Mouse (Mus musculus) heart, adult 2 months (tissue): ENCODE measurements around the gene Brd3os. TPM values are rescaled to one million over a fixed set of nuclear protein-coding genes. Genes with fewer than 3 reads are reported as not detected.

Experiments
- DNase-seq, 2 experiments: peaks; one replicate each; pipeline ENCODE4 v3.0.0; 2021
- H3K27ac ChIP-seq: fragments of 200-600 bp; 2 replicates; pipeline ENCODE4 v1.8.1; 2022
- H3K27me3 ChIP-seq: fragments of 200-500 bp; 2 replicates; pipeline ENCODE4 v1.6.1; 2012; ENCODE audit warnings: mild to moderate bottlenecking, low read length, inconsistent platforms, mixed read lengths; ENCODE audit not compliant: control insufficient read depth, insufficient read depth
- H3K36me3 ChIP-seq: fragments of 200-500 bp; 2 replicates; pipeline ENCODE4 v1.6.1; 2012; ENCODE audit warnings: low read length, inconsistent platforms; ENCODE audit not compliant: control insufficient read depth, insufficient read depth
- H3K4me1 ChIP-seq: fragments of 200-500 bp; 2 replicates; pipeline ENCODE4 v1.6.1; 2011; ENCODE audit warnings: low read length; ENCODE audit not compliant: control insufficient read depth, insufficient read depth
- H3K4me3 ChIP-seq: fragments of 200-600 bp; 2 replicates; pipeline ENCODE4 v1.8.1; 2022
- H3K79me2 ChIP-seq: fragments of 200-500 bp; replicated peaks from 2 replicates; pipeline ENCODE4 v1.6.1; 2012; ENCODE audit warnings: mild to moderate bottlenecking, inconsistent platforms, low read length, moderate library complexity, mixed read lengths; ENCODE audit not compliant: control insufficient read depth, insufficient read depth
- H3K9ac ChIP-seq: fragments of 200-500 bp; 2 replicates; pipeline ENCODE4 v1.6.1; 2012; ENCODE audit warnings: low read depth, mild to moderate bottlenecking, control low read depth, inconsistent platforms, low read length, mixed read lengths
- CTCF ChIP-seq: fragments of 200-600 bp; IDR thresholded peaks from 2 replicates; pipeline ENCODE4 v1.8.1; 2022; ENCODE audit warnings: antibody characterized with exemption, mild to moderate bottlenecking, moderate library complexity
- EP300 ChIP-seq: fragments of 200-500 bp; IDR thresholded peaks from 2 replicates; pipeline ENCODE4 v1.6.1; 2011; ENCODE audit warnings: low read depth, low read length, control low read depth; ENCODE audit not compliant: insufficient read depth
- POLR2A ChIP-seq: fragments of 200-500 bp; IDR thresholded peaks from 2 replicates; pipeline ENCODE4 v1.6.1; 2011; ENCODE audit warnings: mild to moderate bottlenecking, low read depth, low read length, control low read depth; ENCODE audit not compliant: insufficient read depth
- WGBS: fragments of 180-500 bp; shearing (Covaris S2); methylation state at CpG from one replicate; pipeline ENCODE4 v1.1.7; 2018; 5-methylcytosine and 5-hydroxymethylcytosine counted together
- intact Hi-C: fragments of 180-260 bp; cut with DNase I; formaldehyde crosslinking; loops from one replicate; pipeline ENCODE4 v1.15.1; 2025
- polyA plus RNA-seq: library from polyadenylated mRNA; depleted of rRNA; stranded (reverse); fragments of >200 nt; gene quantifications from 2 replicates; pipeline ENCODE4 v1.2.3, GENCODE M21; 2012
- total RNA-seq, 2 experiments: library from RNA; stranded (reverse); gene quantifications; 2 replicates each; pipeline ENCODE4 v1.2.3; 2021

Gene Brd3os
- total and polyA plus RNA-seq, 3 experiments, result 0.65 to 3.9 (median 0.98) TPM

- no peak for DNase-seq
- WGBS, result 94% methylated on average over 4 of the region's 4 CpGs
- intact Hi-C loops, result no loop called here
Observed at GRCm38 (mm10) chr2:27461881-27462660, 19.9 kb downstream of the Brd3os start.

GRCm38 (mm10) chr2:27462901-27463300, 20.8 kb downstream of the Brd3os start:
- intact Hi-C loops, result no loop called here
- WGBS, result 88% methylated on average over 4 of the region's 4 CpGs
- Histone ChIP-seq H3K36me3 (no peaks in the 10 kb centered on the region), H3K27me3 (no peaks in the 10 kb centered on the region), H3K4me1 (no peaks in the 10 kb centered on the region; the same call in 1 of the 2 replicates), H3K79me2 (peaks cover 8% of the 10 kb centered on the region; the same call in 1 of the 2 replicates), H3K4me3 (no peak overlapping the region), H3K9ac (no peak overlapping the region), H3K27ac (no peak overlapping the region)
- TF ChIP-seq CTCF, result no peak
- TF ChIP-seq POLR2A, result no peak
- no peak for TF ChIP-seq EP300
- no peak for DNase-seq

More at GRCm38 (mm10) chr2:27461881-27462660, 19.9 kb downstream of the Brd3os start:
- no peak overlapping the region for H3K4me3 ChIP-seq
- no peak for TF ChIP-seq CTCF
- no peak for TF ChIP-seq EP300
- TF ChIP-seq POLR2A, result no peak
- no peaks in the 10 kb centered on the region for H3K27me3 ChIP-seq
- no peaks in the 10 kb centered on the region; the same call in 1 of the 2 replicates for H3K4me1 ChIP-seq
- peaks cover 6% of the 10 kb centered on the region for H3K79me2 ChIP-seq
- no peaks in the 10 kb centered on the region for H3K36me3 ChIP-seq
- no peak overlapping the region for H3K27ac ChIP-seq
- no peak overlapping the region for H3K9ac ChIP-seq

GRCm38 (mm10) chr2:27469292-27469990, 27.3 kb downstream of the Brd3os start:
- H3K27ac ChIP-seq, result no peak overlapping the region
- TF ChIP-seq EP300 (no peak), CTCF (no peak), POLR2A (no peak)
- no peak overlapping the region for H3K9ac ChIP-seq
- H3K36me3 ChIP-seq, result no peaks in the 10 kb centered on the region; the same call in 1 of the 2 replicates
- peaks cover 30% of the 10 kb centered on the region for H3K4me1 ChIP-seq
- 69% methylated on average over 4 of the region's 4 CpGs for WGBS
- no peaks in the 10 kb centered on the region for H3K27me3 ChIP-seq
- intact Hi-C loops, result no loop called here
- no peak for DNase-seq
- no peak overlapping the region for H3K4me3 ChIP-seq
- H3K79me2 ChIP-seq, result peaks cover 16% of the 10 kb centered on the region

GRCm38 (mm10) chr2:27469991-27470355, 27.8 kb downstream of the Brd3os start:
- WGBS, result 51% methylated on average over 3 of the region's 3 CpGs
- Histone ChIP-seq H3K79me2 (peaks cover 16% of the 10 kb centered on the region), H3K4me3 (no peak overlapping the region), H3K27ac (no peak overlapping the region), H3K36me3 (no peaks in the 10 kb centered on the region; the same call in 1 of the 2 replicates), H3K27me3 (no peaks in the 10 kb centered on the region), H3K4me1 (peaks cover 30% of the 10 kb centered on the region), H3K9ac (no peak overlapping the region)
- DNase-seq, result no peak
- intact Hi-C loops, result no loop called here
- TF ChIP-seq EP300, result no peak
- no peak for TF ChIP-seq CTCF
- no peak for TF ChIP-seq POLR2A

GRCm38 (mm10) chr2:27470535-27470934, 28.4 kb downstream of the Brd3os start:
- no peak overlapping the region for H3K4me3 ChIP-seq
- peaks cover 18% of the 10 kb centered on the region for H3K79me2 ChIP-seq
- TF ChIP-seq POLR2A (no peak), EP300 (no peak), CTCF (no peak)
- 80% methylated on average over 2 of the region's 2 CpGs for WGBS
- peaks cover 30% of the 10 kb centered on the region for H3K4me1 ChIP-seq
- DNase-seq, result no peak
- intact Hi-C loops, result no loop called here
- no peaks in the 10 kb centered on the region for H3K27me3 ChIP-seq
- no peak overlapping the region for H3K27ac ChIP-seq
- H3K9ac ChIP-seq, result no peak overlapping the region
- no peaks in the 10 kb centered on the region; the same call in 1 of the 2 replicates for H3K36me3 ChIP-seq

- intact Hi-C loops, result no loop called here
- no peak overlapping the region; the same call in 1 of the 2 replicates for H3K27ac ChIP-seq
- no peak overlapping the region for H3K4me3 ChIP-seq
- peaks cover 17% of the 10 kb centered on the region for H3K79me2 ChIP-seq
- H3K27me3 ChIP-seq, result no peaks in the 10 kb centered on the region
- H3K36me3 ChIP-seq, result no peaks in the 10 kb centered on the region; the same call in 1 of the 2 replicates
- H3K4me1 ChIP-seq, result peaks cover 30% of the 10 kb centered on the region
- TF ChIP-seq CTCF, result no peak
- TF ChIP-seq EP300, result no peak
- TF ChIP-seq POLR2A, result no peak
- no peak overlapping the region for H3K9ac ChIP-seq
- DNase-seq, result no peak
Observed at GRCm38 (mm10) chr2:27471170-27471584, 29.1 kb downstream of the Brd3os start.
